Mouse (Mus musculus): ENCODE results near the gene Troap.

Gene Troap

DNA sequence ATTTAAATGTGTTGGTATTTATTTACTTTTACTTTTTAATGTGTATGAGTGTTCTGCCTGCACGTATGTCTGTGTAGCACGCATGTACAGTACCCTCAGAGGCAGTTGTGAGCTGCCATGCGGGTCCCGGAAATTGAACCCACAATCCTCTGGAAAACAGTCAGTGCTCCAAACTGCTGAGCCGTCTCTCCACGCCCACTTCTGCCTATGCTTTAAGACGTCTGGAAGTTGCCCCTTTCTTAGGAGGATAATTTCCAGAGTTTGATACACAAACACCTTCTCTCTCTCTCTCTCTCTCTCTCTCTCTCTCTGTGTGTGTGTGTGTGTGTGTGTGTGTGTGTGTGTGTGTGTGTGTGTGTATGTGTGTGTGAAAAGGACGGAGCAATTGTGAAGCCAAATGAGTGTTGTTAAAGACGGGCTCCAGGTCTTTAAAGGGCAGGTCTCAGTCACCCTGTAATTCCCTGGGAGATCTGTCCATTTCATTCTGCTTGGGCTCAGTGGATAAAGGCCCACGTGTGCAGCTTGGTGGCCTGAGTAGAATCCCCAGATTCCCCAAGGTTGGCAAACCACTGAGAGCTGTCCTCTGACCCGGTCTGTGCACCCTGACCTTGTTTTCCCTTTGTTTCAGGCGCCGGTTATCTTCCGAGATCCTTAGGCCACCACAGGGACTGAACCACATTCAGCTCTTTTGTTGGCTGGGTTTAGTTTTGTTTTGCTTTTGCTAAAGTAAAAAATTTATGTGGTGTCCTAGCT is 40.1 kb downstream of the Troap start:
- DNase-seq (ENCODE audit: low read depth) = no peak

DNA sequence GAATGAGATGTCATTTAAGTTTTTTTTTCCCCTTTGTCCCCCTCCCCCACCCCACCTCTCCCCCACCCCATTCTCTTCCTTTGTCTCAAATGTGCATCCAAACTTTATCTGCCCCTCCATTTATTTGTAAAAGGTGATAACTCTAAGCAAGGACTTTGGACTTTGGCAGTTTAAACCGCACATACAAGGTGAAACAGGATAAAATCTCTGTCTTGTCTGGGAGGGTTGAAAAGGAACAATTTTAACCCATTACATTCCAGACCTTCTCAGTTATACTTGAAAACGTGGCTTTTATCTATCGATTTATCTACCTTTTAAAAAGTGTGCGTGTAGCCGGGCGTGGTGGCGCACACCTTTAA is 40.7 kb downstream of the Troap start:
- no peak for DNase-seq (ENCODE audit: low read depth)

DNA sequence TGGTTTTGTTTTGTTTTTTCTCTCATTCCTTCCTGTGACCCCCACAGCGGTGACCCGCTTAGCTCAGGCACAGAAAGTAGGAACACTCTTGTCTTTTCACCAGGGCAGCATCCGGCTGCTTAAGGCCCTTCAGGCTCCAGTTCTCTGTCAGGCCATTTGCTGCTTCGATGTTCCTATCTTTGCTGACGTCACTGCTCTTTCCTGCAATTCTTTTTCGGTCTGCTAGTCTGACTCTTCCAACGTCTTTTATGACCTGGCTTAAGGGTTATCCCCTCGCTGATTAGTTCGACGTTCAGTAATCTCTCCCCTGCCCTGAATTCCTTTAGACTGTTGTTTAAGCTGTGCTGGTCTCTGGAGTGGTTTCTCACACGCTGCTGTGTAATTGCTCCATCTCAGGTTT is 42.2 kb downstream of the Troap start:
- no peak for DNase-seq (ENCODE audit: low read depth)

DNA sequence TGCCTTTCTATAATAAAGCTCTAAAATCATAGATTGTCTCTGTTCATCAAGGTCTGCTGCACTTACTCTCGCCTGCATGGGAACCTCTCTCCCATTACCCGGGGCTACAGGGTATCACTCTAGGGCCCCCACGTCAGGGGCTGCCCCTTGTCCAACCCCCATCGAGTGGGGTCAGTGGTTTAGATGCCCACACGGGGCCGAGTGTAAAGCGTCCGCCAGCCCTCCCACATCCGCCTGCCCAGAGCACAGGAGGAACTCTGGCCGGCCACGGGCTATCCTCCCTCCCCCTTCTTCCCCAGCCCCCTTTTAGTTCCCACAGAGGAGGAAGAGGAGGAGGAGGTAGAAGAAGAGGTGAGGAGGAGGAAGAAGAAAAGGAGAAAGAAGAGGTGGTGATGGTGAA is 46.4 kb downstream of the Troap start:
- no peak for DNase-seq (ENCODE audit: low read depth)

DNA sequence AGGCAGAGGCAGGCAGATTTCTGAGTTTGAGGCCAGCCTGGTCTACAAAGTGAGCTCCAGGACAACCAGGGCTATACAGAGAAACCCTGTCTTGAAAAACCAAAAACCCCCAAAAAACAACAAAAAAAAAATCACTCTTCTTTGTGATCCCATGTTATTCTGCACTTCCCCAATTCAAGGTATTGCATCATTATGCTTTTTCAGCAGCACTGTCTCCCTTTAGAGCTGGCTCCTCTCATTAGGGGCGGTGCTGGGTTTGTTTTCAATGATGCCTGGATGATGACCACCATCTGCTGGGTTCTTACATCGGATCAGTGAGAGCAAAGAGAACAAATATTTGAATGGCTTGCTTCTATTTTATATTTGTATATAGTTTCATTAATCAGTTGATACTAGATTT is 48.3 kb downstream of the Troap start:
- no peak for DNase-seq (ENCODE audit: low read depth)

DNA sequence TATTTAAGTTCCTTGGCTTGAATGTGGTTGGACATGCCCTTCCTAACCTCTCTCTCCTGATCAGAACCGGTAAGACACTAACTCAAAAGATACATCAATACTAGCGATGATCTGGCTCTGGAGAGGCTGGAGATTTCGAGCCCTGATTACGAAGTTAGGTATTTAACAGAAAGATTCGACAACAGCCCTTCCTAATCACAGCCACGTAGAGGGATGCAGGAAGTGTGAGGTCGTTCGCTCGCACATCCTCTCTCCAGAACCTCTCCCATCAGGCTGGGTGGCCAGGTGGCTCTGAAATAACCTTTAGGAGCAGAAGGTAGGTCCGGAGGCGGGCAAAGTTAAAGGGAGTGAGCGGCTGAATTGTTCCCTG is 51.3 kb downstream of the Troap start, which contains the start of gene Spats2:
Spats2 (plus strand) TSS at position 206 of the 370 bp plus-strand sequence.
- DNase-seq (ENCODE audit: low read depth) = no peak

- DNase-seq (ENCODE audit: low read depth) = no peak
These were observed 51.9 kb downstream of the Troap start for GRCm38 (mm10) chr15:99126081-99126815.

GRCm38 (mm10) chr15:99126816-99127365 is 52.5 kb downstream of the Troap start:
- no peak for DNase-seq (ENCODE audit: low read depth)

DNA sequence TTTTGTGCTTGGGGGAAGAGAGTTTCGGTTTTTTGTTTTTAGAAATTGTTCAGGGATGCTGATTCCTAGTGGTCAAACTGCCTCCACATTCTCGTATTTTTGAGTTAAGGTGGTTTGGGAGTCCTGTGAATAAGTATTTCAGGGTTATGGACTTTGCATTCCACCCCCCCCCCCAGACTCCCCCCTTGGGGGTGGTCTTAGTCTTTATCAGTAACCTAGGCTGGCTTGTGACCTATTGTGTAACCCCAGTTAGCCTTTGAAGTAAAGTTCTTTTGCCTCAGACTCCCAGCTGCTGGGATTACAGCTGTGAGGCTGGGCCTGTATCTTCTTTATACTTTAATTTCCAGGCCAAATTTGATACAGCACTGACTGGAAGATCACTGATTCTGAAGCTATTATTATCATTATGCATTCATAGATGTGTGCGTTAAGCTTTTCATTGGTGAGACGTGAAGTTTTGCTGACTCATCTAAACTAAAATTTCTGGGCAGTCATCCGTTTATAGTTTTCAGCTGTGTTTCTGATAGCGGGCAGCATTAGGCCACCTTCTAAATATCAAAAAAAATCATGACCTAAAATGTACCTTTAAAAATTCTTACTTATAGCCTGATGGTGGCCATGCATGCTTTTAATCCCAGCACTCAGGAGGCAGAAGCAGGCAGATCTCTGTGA is 53.6 kb downstream of the Troap start:
- DNase-seq (ENCODE audit: low read depth) = no peak

GRCm38 (mm10) chr15:99129441-99129840 is 55.1 kb downstream of the Troap start:
- no peak for DNase-seq (ENCODE audit: low read depth)

DNA sequence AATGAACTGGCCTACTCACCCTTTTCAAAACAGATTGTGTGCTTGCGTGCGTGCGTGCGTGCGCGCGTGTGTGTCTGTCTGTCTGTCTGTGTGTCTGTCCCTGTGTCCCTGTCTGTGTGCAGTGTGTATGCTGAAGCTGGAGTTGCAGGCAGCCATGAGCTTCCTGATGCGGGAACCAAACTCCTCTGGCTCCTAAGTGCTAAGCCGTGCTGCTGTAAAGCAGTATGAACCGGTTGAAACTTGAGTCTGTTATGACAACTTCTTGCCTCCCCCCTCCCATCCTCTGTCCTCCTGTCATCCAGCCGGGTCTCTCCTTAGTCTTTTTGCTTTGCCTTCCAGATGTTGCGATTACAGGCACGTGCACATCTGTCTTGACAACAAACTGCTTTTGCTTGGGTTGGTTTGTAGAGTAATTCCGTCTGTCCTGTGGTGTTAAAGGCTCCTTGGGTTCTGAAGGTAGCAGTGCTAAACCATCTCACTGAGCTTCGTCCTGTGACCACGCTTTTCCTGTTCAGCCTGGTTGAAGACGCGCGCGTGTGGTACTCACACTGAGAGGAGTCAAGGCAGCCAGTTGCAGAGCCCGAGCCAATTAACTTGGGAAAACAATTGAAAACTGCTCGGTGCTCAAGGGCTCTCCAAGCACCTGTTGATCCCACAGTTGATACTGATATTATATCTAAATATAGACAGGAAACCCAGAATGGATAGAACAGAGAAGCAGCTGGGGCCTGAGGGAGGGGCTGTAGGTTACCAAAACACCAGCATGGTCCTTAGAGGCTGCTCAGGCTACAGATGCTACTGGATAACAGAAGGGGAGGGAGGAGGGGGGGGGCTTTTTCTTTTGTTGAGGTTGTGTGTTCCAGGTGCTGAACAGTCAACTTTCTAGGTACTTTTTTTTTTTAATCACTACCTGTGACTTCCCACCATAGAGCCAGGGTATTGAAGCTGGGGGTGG is 55.9 kb downstream of the Troap start:
- no peak for DNase-seq (ENCODE audit: low read depth)
